Mouse (Mus musculus) forebrain, postnatal 0 days (tissue): ENCODE measurements around the gene 1700034J05Rik. TPM values are rescaled to one million over a fixed set of nuclear protein-coding genes. Genes with fewer than 3 reads are reported as not detected.

ENCODE experiments used
- ATAC-seq: fragments of 200-750 bp; cut with Nextera tagmentation; 2 replicates; pipeline ENCODE4 v1.8.0; 2017; ENCODE audit warnings: mild to moderate bottlenecking, moderate library complexity
- DNase-seq: peaks from one replicate; pipeline ENCODE4 v3.0.0-alpha.2; 2015
- H3K27ac ChIP-seq: fragments of 300-500 bp; sonication (generic); 2 replicates; pipeline ENCODE4 v1.5.1; 2014; ENCODE audit warnings: low read depth, mild to moderate bottlenecking, antibody characterized with exemption, low read length, moderate library complexity, mixed read lengths
- H3K27me3 ChIP-seq: fragments of 300-500 bp; sonication (generic); 2 replicates; pipeline ENCODE4 v1.6.1; 2014; ENCODE audit warnings: mild to moderate bottlenecking, low read length, mixed read lengths; ENCODE audit not compliant: insufficient read depth
- H3K36me3 ChIP-seq: fragments of 300-500 bp; sonication (generic); 2 replicates; pipeline ENCODE4 v1.6.1; 2014; ENCODE audit warnings: mild to moderate bottlenecking, moderate library complexity; ENCODE audit not compliant: insufficient read depth
- H3K4me1 ChIP-seq: fragments of 300-500 bp; sonication (generic); 2 replicates; pipeline ENCODE4 v1.6.1; 2014; ENCODE audit warnings: antibody characterized with exemption; ENCODE audit not compliant: insufficient read depth
- H3K4me2 ChIP-seq: fragments of 300-500 bp; sonication (generic); 2 replicates; pipeline ENCODE4 v1.6.1; 2014; ENCODE audit warnings: low read depth, mild to moderate bottlenecking, moderate library complexity
- H3K4me3 ChIP-seq: fragments of 300-500 bp; sonication (generic); 2 replicates; pipeline ENCODE4 v1.5.1; 2014; ENCODE audit warnings: low read depth, low read length, mixed read lengths
- H3K9ac ChIP-seq: fragments of 300-500 bp; sonication (generic); 2 replicates; pipeline ENCODE4 v1.6.1; 2014; ENCODE audit warnings: mild to moderate bottlenecking
- H3K9me3 ChIP-seq: fragments of 300-500 bp; sonication (generic); 2 replicates; pipeline ENCODE4 v1.6.1; 2016; ENCODE audit warnings: low read length
- CTCF ChIP-seq: sonication (generic); IDR thresholded peaks from 2 replicates; pipeline ENCODE4 v1.5.1; 2016; ENCODE audit warnings: antibody characterized with exemption, control low read depth, low read depth
- WGBS: fragments of 180-500 bp; shearing (Covaris S2); extraction: QIAGEN DNeasy Blood & Tissue Kit; methylation state at CpG from one replicate; pipeline ENCODE4 v1.1.7; 2014; 5-methylcytosine and 5-hydroxymethylcytosine counted together
- polyA plus RNA-seq: library from polyadenylated mRNA; unstranded; fragments of >200 nt; fragmentation: Nextera tagmentation; extraction: Ambion mirVana; gene quantifications from 2 replicates; pipeline ENCODE4 v1.2.1, GENCODE M21; 2015
- total RNA-seq: library from RNA; depleted of rRNA; stranded (reverse); fragments of >200 nt; gene quantifications from 2 replicates; pipeline ENCODE4 v1.2.3, GENCODE M21; 2014; rRNA removed

1700034J05Rik gene
- total RNA-seq, result not detected in 2 replicates
- polyA plus RNA-seq, result not detected in 2 replicates

- 89% methylated on average over 1 of the region's 1 CpGs for WGBS
- 0 out of 2 replicates have a peak, but pooled peaks have one; percentile 18 for ATAC-seq
Measured at GRCm38 (mm10) chr6:146954258-146954657, at the start of gene 1700034J05Rik. 1700034J05Rik (minus strand) TSS chr6:146954422.

GRCm38 (mm10) chr6:146999755-147000154 lies 45.5 kb upstream of the 1700034J05Rik start:
- H3K9me3 ChIP-seq, result no peaks in the 10 kb centered on the region
- no peak overlapping the region for H3K4me3 ChIP-seq
- 90% methylated on average over 2 of the region's 2 CpGs for WGBS
- no peak overlapping the region for H3K27ac ChIP-seq
- H3K4me1 ChIP-seq, result no peaks in the 10 kb centered on the region
- 0 out of 2 replicates have a peak, but pooled peaks cover 3% of the 10 kb centered on the region for H3K36me3 ChIP-seq
- no peak overlapping the region for H3K4me2 ChIP-seq
- no peak for TF ChIP-seq CTCF
- no peak overlapping the region for H3K9ac ChIP-seq
- DNase-seq, result no peak
- no peak for ATAC-seq
- no peaks in the 10 kb centered on the region for H3K27me3 ChIP-seq

More at GRCm38 (mm10) chr6:146954258-146954657, at the start of gene 1700034J05Rik:
- Histone ChIP-seq H3K27ac (no peak within 1 kb of the TSS), H3K9ac (no peak within 1 kb of the TSS), H3K4me2 (no peak within 1 kb of the TSS), H3K27me3 (no peaks in the 10 kb centered on the region), H3K4me1 (no peaks in the 10 kb centered on the region), H3K36me3 (no peaks in the 10 kb centered on the region), H3K4me3 (no peak within 1 kb of the TSS), H3K9me3 (no peaks in the 10 kb centered on the region)
- TF ChIP-seq CTCF, result no peak
- peak; percentile 51 for DNase-seq

- 88% methylated on average over 9 of the region's 9 CpGs for WGBS
- H3K4me3 ChIP-seq, result no peak overlapping the region
- H3K4me2 ChIP-seq, result no peak overlapping the region
- no peaks in the 10 kb centered on the region for H3K9me3 ChIP-seq
- DNase-seq (no peak), ATAC-seq (no peak)
- no peaks in the 10 kb centered on the region for H3K4me1 ChIP-seq
- 0 out of 2 replicates have a peak, but pooled peaks cover 3% of the 10 kb centered on the region for H3K36me3 ChIP-seq
- TF ChIP-seq CTCF, result no peak
- no peak overlapping the region for H3K9ac ChIP-seq
- no peak overlapping the region for H3K27ac ChIP-seq
- no peaks in the 10 kb centered on the region for H3K27me3 ChIP-seq
Measured at GRCm38 (mm10) chr6:146999302-146999701, 45.1 kb upstream of the 1700034J05Rik start.

- 0 out of 2 replicates have a peak, but pooled peaks cover 3% of the 10 kb centered on the region for H3K36me3 ChIP-seq
- no peak overlapping the region for H3K9ac ChIP-seq
- H3K9me3 ChIP-seq, result no peaks in the 10 kb centered on the region
- H3K4me3 ChIP-seq, result no peak overlapping the region
- H3K27me3 ChIP-seq, result no peaks in the 10 kb centered on the region
- no peak overlapping the region for H3K27ac ChIP-seq
- 91% methylated on average over 4 of the region's 4 CpGs for WGBS
- TF ChIP-seq CTCF, result no peak
- ATAC-seq (no peak), DNase-seq (no peak)
- H3K4me1 ChIP-seq, result no peaks in the 10 kb centered on the region
- H3K4me2 ChIP-seq, result no peak overlapping the region
Measured at GRCm38 (mm10) chr6:146998710-146999109, 44.5 kb upstream of the 1700034J05Rik start.

- no peak overlapping the region for H3K9ac ChIP-seq
- no peak overlapping the region for H3K4me2 ChIP-seq
- H3K9me3 ChIP-seq, result no peaks in the 10 kb centered on the region
- TF ChIP-seq CTCF, result no peak
- no peaks in the 10 kb centered on the region for H3K4me1 ChIP-seq
- no peaks in the 10 kb centered on the region for H3K27me3 ChIP-seq
- no peak overlapping the region for H3K4me3 ChIP-seq
- DNase-seq (no peak), ATAC-seq (no peak)
- H3K36me3 ChIP-seq, result 0 out of 2 replicates have a peak, but pooled peaks cover 3% of the 10 kb centered on the region
- no peak overlapping the region for H3K27ac ChIP-seq
- WGBS, result 93% methylated on average over 6 of the region's 6 CpGs
Measured at GRCm38 (mm10) chr6:146997006-146997405, 42.8 kb upstream of the 1700034J05Rik start.

- WGBS, result 83% methylated on average over 6 of the region's 6 CpGs
Measured at GRCm38 (mm10) chr6:146995878-146996277, 41.7 kb upstream of the 1700034J05Rik start.

GRCm38 (mm10) chr6:146995391-146995790 lies 41.2 kb upstream of the 1700034J05Rik start:
- H3K4me3 ChIP-seq, result no peak overlapping the region
- H3K27me3 ChIP-seq, result no peaks in the 10 kb centered on the region
- ATAC-seq (no peak), DNase-seq (no peak)
- H3K4me2 ChIP-seq, result no peak overlapping the region
- no peak for TF ChIP-seq CTCF
- H3K9ac ChIP-seq, result no peak overlapping the region
- no peak overlapping the region for H3K27ac ChIP-seq
- no peaks in the 10 kb centered on the region for H3K4me1 ChIP-seq
- no peaks in the 10 kb centered on the region for H3K9me3 ChIP-seq
- H3K36me3 ChIP-seq, result 0 out of 2 replicates have a peak, but pooled peaks cover 3% of the 10 kb centered on the region
- WGBS, result 95% methylated on average over 2 of the region's 2 CpGs

More at GRCm38 (mm10) chr6:146995878-146996277, 41.7 kb upstream of the 1700034J05Rik start:
- Histone ChIP-seq H3K9ac (no peak overlapping the region), H3K4me1 (no peaks in the 10 kb centered on the region), H3K27me3 (no peaks in the 10 kb centered on the region), H3K27ac (no peak overlapping the region), H3K4me3 (no peak overlapping the region), H3K36me3 (0 out of 2 replicates have a peak, but pooled peaks cover 3% of the 10 kb centered on the region), H3K9me3 (no peaks in the 10 kb centered on the region), H3K4me2 (no peak overlapping the region)
- no peak for TF ChIP-seq CTCF
- no peak for ATAC-seq
- DNase-seq, result no peak
